Mouse (Mus musculus) embryonic facial prominence, embryonic 10.5 days (tissue): ENCODE measurements around the gene Pip5k1c. TPM values are rescaled to one million over a fixed set of nuclear protein-coding genes. Genes with fewer than 3 reads are reported as not detected.

Experiments used
- DNase-seq: peaks from one replicate; pipeline ENCODE4 v3.0.0-alpha.2; 2017; ENCODE audit warnings: low spot score
- H3K27ac ChIP-seq: fragments of 300-500 bp; sonication (generic); replicated peaks from 2 replicates; pipeline ENCODE4 v1.5.1; 2016; ENCODE audit warnings: mild to moderate bottlenecking
- H3K27me3 ChIP-seq: fragments of 300-500 bp; sonication (generic); replicated peaks from 2 replicates; pipeline ENCODE4 v1.6.1; 2016; ENCODE audit warnings: low read depth, mild to moderate bottlenecking; ENCODE audit not compliant: poor library complexity, severe bottlenecking
- H3K36me3 ChIP-seq: fragments of 300-500 bp; sonication (generic); replicated peaks from 2 replicates; pipeline ENCODE4 v1.6.1; 2016; ENCODE audit warnings: mild to moderate bottlenecking, moderate library complexity
- H3K4me1 ChIP-seq: fragments of 300-500 bp; sonication (generic); 2 replicates; pipeline ENCODE4 v1.6.1; 2016
- H3K4me3 ChIP-seq: fragments of 300-500 bp; sonication (generic); 2 replicates; pipeline ENCODE4 v1.5.1; 2016; ENCODE audit warnings: mild to moderate bottlenecking, moderate library complexity
- H3K9me3 ChIP-seq: fragments of 300-500 bp; sonication (generic); 2 replicates; pipeline ENCODE4 v1.6.1; 2016; ENCODE audit warnings: mild to moderate bottlenecking
- WGBS: fragments of 180-500 bp; shearing (Covaris S2); methylation state at CpG from one replicate; pipeline ENCODE4 v1.1.7; 2016; 5-methylcytosine and 5-hydroxymethylcytosine counted together
- polyA plus RNA-seq: library from polyadenylated mRNA; unstranded; fragments of >200 nt; fragmentation: Nextera tagmentation; extraction: Ambion mirVana; gene quantifications from 2 replicates; pipeline ENCODE4 v1.2.1, GENCODE M21; 2016

Pip5k1c gene
- 72.2 and 72.4 TPM in 2 replicates for polyA plus RNA-seq

DNA sequence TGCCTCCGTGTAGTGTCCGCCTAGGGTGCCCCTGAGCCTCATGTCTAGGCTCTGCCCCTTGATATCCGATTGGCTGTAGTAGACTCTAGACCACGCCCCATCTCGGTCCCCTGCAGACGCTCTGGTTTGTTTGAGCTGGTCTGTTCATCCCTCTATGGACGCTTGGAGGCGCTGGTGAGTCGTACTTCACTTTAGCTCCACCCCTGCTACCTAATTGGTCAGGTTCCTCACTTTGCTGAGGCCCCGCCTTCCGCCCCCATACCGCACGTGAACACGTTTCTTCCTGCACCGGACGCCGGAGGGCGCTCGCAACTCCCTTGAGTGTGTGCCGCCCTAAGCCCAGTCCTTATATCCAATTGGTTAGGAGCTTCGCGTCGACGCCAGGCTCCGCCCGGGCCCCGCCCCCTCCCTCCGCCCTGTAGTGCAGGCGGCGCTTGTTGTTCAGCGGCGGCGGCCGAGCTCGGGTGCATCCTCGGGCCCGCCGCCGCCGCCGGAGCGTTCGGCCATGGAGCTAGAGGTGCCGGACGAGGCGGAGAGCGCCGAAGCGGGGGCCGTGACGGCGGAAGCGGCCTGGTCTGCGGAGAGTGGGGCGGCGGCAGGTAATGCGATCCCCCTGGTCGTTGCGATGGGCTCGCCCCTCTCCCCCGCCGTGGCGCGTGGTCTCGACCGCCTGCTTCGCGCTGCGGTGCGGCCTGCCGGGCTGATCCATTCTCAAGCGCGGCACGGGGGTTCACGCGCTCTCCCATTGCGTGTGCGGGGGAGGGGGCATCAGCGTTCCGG, at the start of gene Pip5k1c:
Pip5k1c (plus strand) TSS at position 410 of the 780 bp plus-strand sequence.
- peak; percentile 99 for DNase-seq
- H3K27ac ChIP-seq = peak within 1 kb of the TSS; percentile 93
- H3K27me3 ChIP-seq = peaks cover 43% of the 10 kb centered on the region
- peaks cover 64% of the 10 kb centered on the region for H3K4me1 ChIP-seq
- WGBS = under 1% methylated on average over 80 of the region's 80 CpGs
- peaks cover 25% of the 10 kb centered on the region for H3K36me3 ChIP-seq
- H3K9me3 ChIP-seq = no peaks in the 10 kb centered on the region
- peak within 1 kb of the TSS; percentile 75 for H3K4me3 ChIP-seq

DNA sequence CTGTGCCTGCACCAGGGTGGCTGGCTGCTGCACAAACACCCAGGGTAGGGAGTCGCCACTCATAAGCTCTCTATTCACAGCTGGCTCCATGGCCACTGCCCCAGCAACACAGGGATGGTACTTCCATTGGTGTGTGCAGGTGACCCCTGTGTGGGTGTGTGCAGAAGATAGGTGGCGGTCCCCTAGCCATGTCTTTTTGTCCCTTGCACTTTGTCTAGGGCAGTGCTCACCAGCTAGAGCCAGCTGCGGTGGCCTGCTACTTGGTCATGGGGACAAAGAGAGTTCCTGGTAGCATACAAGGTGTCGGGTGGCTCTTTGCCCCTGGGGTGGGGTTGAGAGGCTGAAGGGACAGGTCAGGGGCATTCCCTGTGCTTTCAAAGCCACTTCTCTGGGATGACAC, 48.6 kb upstream of the Pip5k1c start:
- WGBS = 72% methylated on average over 4 of the region's 4 CpGs
- peaks cover 72% of the 10 kb centered on the region for H3K27me3 ChIP-seq
- H3K4me3 ChIP-seq = no peak overlapping the region
- no peaks in the 10 kb centered on the region for H3K36me3 ChIP-seq
- H3K27ac ChIP-seq = no peak overlapping the region
- no peaks in the 10 kb centered on the region for H3K9me3 ChIP-seq
- no peak for DNase-seq
- H3K4me1 ChIP-seq = peaks cover 46% of the 10 kb centered on the region

DNA sequence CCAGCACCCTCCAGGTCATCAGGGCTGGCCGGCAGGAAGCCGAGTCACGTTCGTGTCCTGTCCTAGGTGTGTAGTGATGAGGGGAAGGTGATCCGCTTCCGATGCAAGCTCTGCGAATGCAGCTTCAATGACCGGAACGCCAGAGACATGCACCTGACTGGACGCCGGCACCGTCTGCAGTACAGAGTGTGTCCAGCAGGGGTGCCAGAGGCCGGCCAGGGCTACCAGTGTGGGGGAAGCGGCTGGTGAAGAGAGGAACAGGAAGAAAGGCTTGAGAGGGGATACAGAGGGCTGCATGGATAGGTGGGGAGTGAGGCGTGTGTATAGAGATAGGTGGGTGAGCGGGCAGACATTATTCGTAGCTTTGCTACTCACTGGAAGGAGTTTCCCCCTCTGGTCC, 48.2 kb upstream of the Pip5k1c start:
- peaks cover 69% of the 10 kb centered on the region for H3K27me3 ChIP-seq
- H3K4me1 ChIP-seq = peaks cover 46% of the 10 kb centered on the region
- 9% methylated on average over 17 of the region's 17 CpGs for WGBS
- H3K9me3 ChIP-seq = no peaks in the 10 kb centered on the region
- H3K27ac ChIP-seq = no peak overlapping the region; the same call in 1 of the 2 replicates
- no peak overlapping the region for H3K4me3 ChIP-seq
- peak; percentile 88 for DNase-seq
- no peaks in the 10 kb centered on the region for H3K36me3 ChIP-seq

DNA sequence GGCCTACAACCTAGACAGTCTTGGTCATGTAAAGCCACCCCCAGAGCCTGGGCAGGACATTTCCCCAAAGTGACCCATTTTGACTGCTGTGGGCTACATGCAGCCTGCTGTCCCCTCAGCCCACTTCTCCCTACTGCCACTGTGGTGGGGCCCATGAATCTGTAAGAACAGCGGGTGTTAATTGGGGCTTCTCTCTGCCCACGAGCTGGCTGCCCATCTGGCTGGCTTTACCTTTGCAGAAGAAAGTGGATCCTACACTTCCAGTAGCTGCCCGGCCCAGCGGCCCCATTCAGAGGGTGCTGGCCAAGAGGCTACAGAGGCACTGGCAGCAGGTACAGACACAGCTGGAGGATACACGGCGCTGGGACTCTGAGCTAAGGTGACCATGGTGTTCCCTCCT, 47.6 kb upstream of the Pip5k1c start:
- DNase-seq = no peak
- 85% methylated on average over 6 of the region's 6 CpGs for WGBS
- Histone ChIP-seq H3K27ac (no peak overlapping the region; the same call in 1 of the 2 replicates), H3K4me3 (no peak overlapping the region), H3K36me3 (no peaks in the 10 kb centered on the region), H3K9me3 (no peaks in the 10 kb centered on the region), H3K27me3 (peaks cover 63% of the 10 kb centered on the region), H3K4me1 (peaks cover 46% of the 10 kb centered on the region)

DNA sequence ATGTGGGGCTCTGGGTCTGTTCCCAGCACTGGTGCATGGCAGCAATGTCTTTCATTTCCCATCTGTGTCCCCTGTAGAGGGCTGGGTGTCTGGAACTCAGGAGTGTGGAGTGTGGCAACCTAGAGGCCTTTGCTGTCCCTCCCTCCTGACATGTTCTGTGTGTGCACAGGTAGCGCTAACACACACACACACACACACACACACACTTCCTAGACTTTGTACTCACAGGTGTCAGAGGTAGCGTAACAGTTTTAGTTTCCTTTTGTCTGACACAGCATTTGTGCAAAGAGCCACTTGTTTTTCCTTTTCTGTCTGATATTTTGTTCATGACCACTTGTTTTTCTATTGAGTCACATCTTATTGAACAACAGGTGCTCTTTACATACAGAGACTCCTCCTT, 45.0 kb upstream of the Pip5k1c start:
- Histone ChIP-seq H3K36me3 (no peaks in the 10 kb centered on the region), H3K27me3 (peaks cover 63% of the 10 kb centered on the region), H3K27ac (no peak overlapping the region), H3K9me3 (no peaks in the 10 kb centered on the region), H3K4me1 (peaks cover 56% of the 10 kb centered on the region), H3K4me3 (no peak overlapping the region)
- DNase-seq = no peak
- 80% methylated on average over 2 of the region's 2 CpGs for WGBS

DNA sequence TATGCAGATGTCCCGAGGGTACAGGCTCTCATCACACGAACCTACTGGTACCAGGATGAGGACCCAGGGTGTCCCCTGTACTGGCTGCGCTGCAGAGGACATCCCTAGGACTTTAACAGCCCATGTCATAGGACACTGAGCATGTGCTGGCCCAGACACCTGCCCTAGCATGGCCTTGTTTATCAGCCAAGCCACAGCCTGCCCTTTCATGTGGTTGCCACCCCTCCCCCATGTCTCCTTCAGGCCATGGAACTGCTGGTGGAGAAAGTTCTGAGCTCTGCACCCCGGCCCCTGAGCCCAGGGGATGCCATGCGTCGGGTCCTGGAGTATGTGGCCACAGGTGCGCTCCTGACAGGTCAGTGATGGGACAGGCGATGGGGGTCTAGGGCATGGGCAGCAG, 43.3 kb upstream of the Pip5k1c start:
- no peaks in the 10 kb centered on the region for H3K9me3 ChIP-seq
- peaks cover 64% of the 10 kb centered on the region for H3K27me3 ChIP-seq
- no peak overlapping the region for H3K27ac ChIP-seq
- H3K36me3 ChIP-seq = no peaks in the 10 kb centered on the region
- H3K4me3 ChIP-seq = no peak overlapping the region
- H3K4me1 ChIP-seq = peaks cover 58% of the 10 kb centered on the region
- no peak for DNase-seq
- 85% methylated on average over 8 of the region's 8 CpGs for WGBS

DNA sequence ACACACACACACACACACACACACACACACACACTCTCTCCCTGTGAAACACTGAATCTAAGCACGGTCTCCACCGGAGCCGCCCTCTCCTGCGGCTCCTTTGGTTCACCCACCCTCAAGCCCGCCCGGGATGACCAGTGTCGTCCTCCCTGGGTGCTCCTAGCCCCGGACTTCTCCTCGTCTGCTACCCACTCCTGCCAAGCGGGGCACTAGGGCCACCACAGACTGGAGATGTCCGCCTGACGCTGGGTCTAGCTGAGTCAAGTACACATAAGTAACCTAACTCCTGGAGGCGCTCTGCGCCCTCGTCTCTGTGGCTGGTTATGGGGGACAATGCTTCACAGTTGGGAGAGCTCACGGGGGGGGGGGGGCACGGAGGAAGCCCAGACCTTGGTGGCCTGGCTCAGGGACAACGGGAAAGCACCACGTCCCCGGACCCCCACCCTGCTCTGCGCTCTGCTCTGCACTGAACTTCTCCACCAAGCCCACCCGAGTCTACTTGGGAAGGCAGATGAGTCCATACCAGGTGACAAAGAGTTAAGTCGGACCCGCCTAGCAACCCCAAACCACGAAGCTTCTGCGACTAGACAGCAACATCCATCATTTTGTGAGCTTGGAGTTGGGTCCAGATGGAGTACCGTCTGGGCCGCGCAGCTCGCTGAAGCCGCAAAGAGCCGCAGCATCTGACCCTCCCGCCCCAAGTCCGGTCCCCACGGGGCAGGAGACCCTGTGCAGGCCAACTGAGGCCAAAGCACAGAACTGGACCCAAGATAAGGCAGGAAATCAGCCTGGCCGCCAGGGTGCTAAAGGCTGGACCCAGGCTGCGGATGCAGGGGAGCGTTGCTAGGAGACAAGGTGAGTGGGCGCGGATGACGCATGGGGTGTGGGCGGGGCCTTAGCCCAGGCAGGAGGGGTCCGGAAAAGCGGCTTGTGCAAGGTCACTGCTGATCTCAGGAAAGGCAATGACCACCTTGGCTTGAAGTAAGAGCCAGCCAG, 40.0 kb upstream of the Pip5k1c start, which contains the start of gene Matk:
Matk (plus strand) TSS at position 512 of the 996 bp plus-strand sequence.
- no peak within 1 kb of the TSS for H3K27ac ChIP-seq
- 9% methylated on average over 44 of the region's 44 CpGs for WGBS
- H3K36me3 ChIP-seq = no peaks in the 10 kb centered on the region
- H3K9me3 ChIP-seq = no peaks in the 10 kb centered on the region
- H3K4me1 ChIP-seq = peaks cover 43% of the 10 kb centered on the region
- peak within 1 kb of the TSS; percentile 47 for H3K4me3 ChIP-seq
- H3K27me3 ChIP-seq = peaks cover 89% of the 10 kb centered on the region
- DNase-seq = peak; percentile 83

DNA sequence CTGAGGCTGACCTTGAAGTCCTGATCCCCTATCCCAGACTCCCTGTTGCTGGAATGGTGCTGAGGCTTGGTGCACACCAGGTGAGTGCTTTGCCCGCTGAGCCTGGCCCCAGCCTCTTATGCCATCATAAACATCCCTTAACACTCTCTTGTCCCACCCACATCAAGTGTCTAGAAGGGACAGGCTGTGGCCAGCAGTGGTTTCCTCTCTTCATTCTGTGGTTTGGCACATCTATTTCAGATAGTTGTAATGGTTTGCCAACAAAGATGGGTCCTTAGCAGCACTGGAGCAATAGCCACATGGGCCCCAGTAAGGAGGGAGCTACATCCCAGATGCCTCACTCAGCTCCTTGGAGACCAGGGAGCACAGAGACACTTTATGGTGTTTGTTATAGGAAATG, 37.9 kb upstream of the Pip5k1c start:
- no peaks in the 10 kb centered on the region for H3K36me3 ChIP-seq
- no peak overlapping the region for H3K27ac ChIP-seq
- no peak overlapping the region for H3K4me3 ChIP-seq
- DNase-seq = no peak
- no peaks in the 10 kb centered on the region for H3K9me3 ChIP-seq
- 62% methylated on average over 1 of the region's 1 CpGs for WGBS
- peaks cover 98% of the 10 kb centered on the region for H3K27me3 ChIP-seq
- H3K4me1 ChIP-seq = peaks cover 49% of the 10 kb centered on the region

DNA sequence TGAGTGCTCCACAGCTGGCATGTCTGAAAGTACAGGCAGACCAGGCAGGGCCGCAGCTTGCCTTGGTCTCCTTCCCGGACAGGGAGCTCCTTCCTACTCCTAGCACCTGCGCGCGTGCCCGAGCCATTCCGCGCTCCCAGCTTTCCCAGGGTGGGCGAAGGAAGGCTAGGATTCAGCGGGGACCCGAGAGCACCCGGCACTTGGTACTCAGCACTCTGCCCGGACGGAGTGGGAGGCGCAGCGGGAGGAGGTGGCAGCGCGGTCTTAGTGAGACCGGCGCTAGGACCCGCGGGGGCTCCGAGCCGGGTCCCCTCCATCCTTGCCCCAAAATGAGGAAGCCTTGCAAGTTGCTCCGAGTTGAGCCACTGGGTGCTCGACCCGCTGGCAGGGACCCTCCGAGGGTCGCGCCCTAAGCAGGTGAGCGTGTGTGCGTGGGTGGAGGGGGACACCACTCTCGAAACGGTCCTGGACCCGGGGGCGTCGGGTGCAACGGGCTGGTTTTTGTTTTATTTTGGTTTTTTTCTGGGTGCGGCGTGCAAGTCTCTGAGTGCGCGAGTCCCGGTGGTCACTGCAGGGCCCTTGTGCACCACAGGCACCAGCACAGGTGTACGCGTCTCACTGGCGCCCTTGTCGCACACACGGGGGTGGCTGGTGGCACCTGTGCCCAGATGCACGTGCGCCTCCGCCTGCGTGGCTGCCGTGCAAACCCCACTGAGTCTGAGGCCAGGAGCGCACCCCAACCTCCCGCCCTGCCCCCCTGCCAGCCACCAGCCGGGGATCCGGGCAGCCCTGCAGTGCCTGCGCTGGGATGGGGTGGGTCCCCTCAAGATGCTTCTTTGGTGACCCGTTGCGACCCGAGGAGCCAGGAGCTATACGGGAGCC, 35.4 kb upstream of the Pip5k1c start:
- Histone ChIP-seq H3K27ac (peak overlapping the region; percentile 48; the same call in 1 of the 2 replicates), H3K27me3 (peaks cover 89% of the 10 kb centered on the region), H3K36me3 (peaks cover 18% of the 10 kb centered on the region), H3K4me1 (peaks cover 37% of the 10 kb centered on the region), H3K9me3 (no peaks in the 10 kb centered on the region), H3K4me3 (peak overlapping the region; percentile 62)
- peak; percentile 64 for DNase-seq
- WGBS = 3% methylated on average over 62 of the region's 62 CpGs

DNA sequence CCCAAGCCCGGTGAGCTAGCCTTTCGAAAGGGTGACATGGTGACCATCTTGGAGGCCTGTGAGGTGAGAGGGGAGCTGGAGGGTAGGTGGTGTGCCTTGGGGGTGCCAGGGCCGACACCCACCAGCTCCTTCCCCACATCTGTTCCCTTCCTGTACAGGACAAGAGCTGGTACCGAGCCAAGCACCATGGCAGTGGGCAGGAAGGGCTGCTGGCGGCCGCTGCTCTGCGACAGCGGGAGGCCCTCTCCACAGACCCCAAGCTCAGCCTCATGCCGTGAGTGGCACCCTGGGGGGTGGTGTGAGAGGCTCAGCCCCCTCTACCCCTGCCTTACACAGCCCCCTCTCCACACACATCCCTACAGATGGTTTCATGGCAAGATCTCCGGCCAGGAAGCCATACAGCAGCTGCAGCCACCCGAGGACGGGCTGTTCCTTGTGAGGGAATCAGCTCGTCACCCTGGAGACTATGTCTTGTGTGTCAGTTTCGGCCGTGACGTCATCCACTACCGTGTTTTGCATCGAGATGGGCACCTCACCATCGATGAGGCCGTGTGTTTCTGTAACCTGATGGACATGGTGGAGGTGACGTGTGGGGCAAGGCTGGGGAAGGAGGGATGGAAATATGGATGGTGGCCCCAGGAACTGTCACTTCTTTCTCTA, 33.4 kb upstream of the Pip5k1c start:
- 53% methylated on average over 21 of the region's 21 CpGs for WGBS
- Histone ChIP-seq H3K27ac (no peak overlapping the region; the same call in 1 of the 2 replicates), H3K4me3 (peak overlapping the region; percentile 11; the same call in 1 of the 2 replicates)

DNA sequence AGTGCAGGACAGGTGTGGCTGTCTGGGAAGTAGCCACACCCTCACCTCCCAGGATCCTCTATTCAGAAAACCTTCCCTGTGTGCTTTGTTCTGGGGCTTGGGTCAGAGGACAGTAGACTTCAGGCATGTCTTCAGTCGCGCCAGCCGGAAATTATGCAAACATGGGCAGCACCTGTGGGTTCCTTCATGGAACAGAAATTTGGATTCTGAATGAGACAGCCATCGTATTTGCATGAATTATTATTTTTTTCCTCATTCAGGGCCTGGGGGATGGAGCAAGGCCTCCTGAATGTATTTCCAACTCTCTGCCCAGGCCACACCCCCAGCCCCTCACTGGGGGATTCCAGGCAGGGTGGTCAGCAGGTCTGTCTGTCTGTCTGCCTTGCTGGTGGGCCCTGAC, 31.7 kb upstream of the Pip5k1c start:
- Histone ChIP-seq H3K4me1 (peaks cover 36% of the 10 kb centered on the region), H3K36me3 (peaks cover 52% of the 10 kb centered on the region)

More for the DNA sequence above, 33.4 kb upstream of the Pip5k1c start:
- Histone ChIP-seq H3K9me3 (no peaks in the 10 kb centered on the region), H3K4me1 (peaks cover 26% of the 10 kb centered on the region), H3K36me3 (peaks cover 38% of the 10 kb centered on the region), H3K27me3 (peaks cover 69% of the 10 kb centered on the region)
- no peak for DNase-seq

More for the DNA sequence above, 31.7 kb upstream of the Pip5k1c start:
- no peak for DNase-seq
- Histone ChIP-seq H3K4me3 (no peak overlapping the region), H3K27me3 (peaks cover 52% of the 10 kb centered on the region), H3K9me3 (no peaks in the 10 kb centered on the region), H3K27ac (no peak overlapping the region)
- 84% methylated on average over 4 of the region's 4 CpGs for WGBS
